Mouse (Mus musculus) lung, postnatal 0 days (tissue): Measurements from ENCODE around the gene Camk1g.

Experiments
- CTCF ChIP-seq: IDR thresholded peaks from 2 replicates; pipeline ENCODE4 v1.5.1; 2016; ENCODE audit warnings: antibody characterized with exemption, mild to moderate bottlenecking
- EP300 ChIP-seq: IDR thresholded peaks from 2 replicates; pipeline ENCODE4 v1.6.1; 2016; ENCODE audit warnings: antibody characterized with exemption, mild to moderate bottlenecking, control low read depth

GRCm38 (mm10) chr1:193319721-193320120, 50.4 kb downstream of the Camk1g start:
- TF ChIP-seq CTCF: no peak
- TF ChIP-seq EP300: no peak
